Mouse (Mus musculus): ENCODE measurements around the gene Tcf19. TPM values are rescaled to one million over a fixed set of nuclear protein-coding genes. Genes with fewer than 3 reads are reported as not detected.
A peak's percentile ranks its signal among the peaks of the same experiment; 100 is the strongest.
"Not testable (repeated sequence)": the region's sequence is repeated elsewhere in the genome, so short reads cannot be mapped to it uniquely, and the experiment has no call there.

Gene Tcf19
- total RNA-seq, 2 experiments from 2014 or later, result 4.3 to 5.8 TPM

GRCm38 (mm10) chr17:35484066-35484465 lies 32.6 kb downstream of the Tcf19 start:
- peak in 1 of 2 experiments; percentile 38 for DNase-seq

GRCm38 (mm10) chr17:35469842-35470751 lies 46.5 kb downstream of the Tcf19 start, which contains the start of gene H2-Q10:
TSS of gene H2-Q10 (plus strand) at chr17:35470089.
- no peak for DNase-seq

GRCm38 (mm10) chr17:35468936-35469335 lies 47.7 kb downstream of the Tcf19 start:
- not testable (repeated sequence) for DNase-seq

DNA sequence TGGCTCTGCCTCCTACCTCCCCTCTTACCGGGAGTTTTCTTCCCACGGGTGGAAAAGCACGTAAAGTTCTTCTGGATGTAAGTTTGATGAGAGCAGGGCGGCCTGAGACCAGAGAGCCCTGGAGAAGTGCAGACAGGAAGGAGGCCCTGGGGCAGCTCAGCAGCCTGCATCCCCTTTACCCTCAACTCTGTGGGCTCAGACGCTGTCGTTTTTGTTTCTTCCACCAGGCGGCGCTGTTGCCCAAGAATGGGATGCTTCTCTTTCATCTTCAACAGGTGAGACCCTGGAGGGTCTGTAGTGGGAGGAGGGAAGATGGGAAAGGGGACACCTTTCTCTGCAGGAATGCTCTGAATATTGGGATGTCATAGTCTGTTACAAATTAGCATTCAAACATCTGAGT lies 51.0 kb downstream of the Tcf19 start:
- not testable (repeated sequence) for DNase-seq

Other genes with a start within 250 kb of the Tcf19 start
- under 1 TPM in 1 of 2 experiments, not detected in 1; 0.20 TPM for gene H2-Q1, start 196.4 kb downstream of the Tcf19 start, total RNA-seq (2021)
- gene H2-Q2, start 174.6 kb downstream of the Tcf19 start, total RNA-seq (2021), result under 1 TPM in 1 of 2 experiments, not detected in 1; 0.37 TPM
- gene H2-Q4, start 137.2 kb downstream of the Tcf19 start, total RNA-seq (2021), result 1 to 10 TPM; 1.3 to 2.5 TPM
- not detected for gene H2-Q6, start 92.0 kb downstream of the Tcf19 start, total RNA-seq (2021)
- under 1 TPM; 0.65 to 0.88 TPM for gene H2-Q7, start 77.7 kb downstream of the Tcf19 start, total RNA-seq (2021)
- gene H2-Q10, start 46.7 kb downstream of the Tcf19 start, total RNA-seq (2021), result under 1 TPM in 1 of 2 experiments, not detected in 1; 0.15 TPM
- gene Pou5f1, start 10.8 kb downstream of the Tcf19 start, total RNA-seq (2021), result under 1 TPM in 1 of 2 experiments, not detected in 1; 0.32 TPM
- 10 to 100 TPM in 1 of 2 experiments, 1 to 10 TPM in 1; 9.3 to 10.0 TPM for gene Cchcr1, start 276 bp upstream of the Tcf19 start, total RNA-seq (2021)
- under 1 TPM; 0.42 to 0.63 TPM for gene Psors1c2, start 16.4 kb upstream of the Tcf19 start, total RNA-seq (2021)
- gene Cdsn, start 35.3 kb upstream of the Tcf19 start, total RNA-seq (2021), result under 1 TPM in 1 of 2 experiments, not detected in 1; 0.40 TPM
- not detected for gene 2300002M23Rik, start 50.6 kb upstream of the Tcf19 start, total RNA-seq (2021)
- gene Sfta2, start 84.7 kb upstream of the Tcf19 start, total RNA-seq (2021), result not detected
- not detected for gene Gm9573, start 109.8 kb upstream of the Tcf19 start, total RNA-seq (2021)
- gene Mucl3, start 126.9 kb upstream of the Tcf19 start, total RNA-seq (2021), result not detected
- gene Vars2, start 150.8 kb upstream of the Tcf19 start, total RNA-seq (2021), result 10 to 100 TPM; 41.8 to 43.4 TPM
- gene Gtf2h4, start 156.9 kb upstream of the Tcf19 start, total RNA-seq (2021), result 10 to 100 TPM; 31.1 to 32.1 TPM
- 10 to 100 TPM; 62.7 to 63.9 TPM for gene Ddr1, start 187.8 kb upstream of the Tcf19 start, total RNA-seq (2021)